Mouse (Mus musculus): ENCODE measurements at regions not wholly inside any gene's neighbourhood (a gene's known extent, or its start where the extent isn't known, plus 50 kb on each side); places are given as distances from the start of the nearest gene placed in this dataset.

- ATAC-seq (ENCODE audit: borderline replicate concordance, extremely low read depth, low FRiP score, low TSS enrichment) = no peak
- H3K27ac ChIP-seq = no peak overlapping the region
- no peaks in the 10 kb centered on the region for H3K9me3 ChIP-seq
- no peaks in the 10 kb centered on the region for H3K4me1 ChIP-seq
- WGBS = 83% methylated on average over 3 of the region's 3 CpGs
- H3K27me3 ChIP-seq = no peaks in the 10 kb centered on the region
- no peak overlapping the region for H3K9ac ChIP-seq
- H3K4me2 ChIP-seq = no peak overlapping the region
- no peak overlapping the region for H3K4me3 ChIP-seq
- H3K36me3 ChIP-seq = no peaks in the 10 kb centered on the region
Observed at GRCm38 (mm10) chr1:47854372-47854771, 961.7 kb upstream of the Slc39a10 start.

GRCm38 (mm10) chr1:47853911-47854310 is 961.3 kb upstream of the Slc39a10 start:
- no peaks in the 10 kb centered on the region for H3K4me1 ChIP-seq
- no peaks in the 10 kb centered on the region for H3K27me3 ChIP-seq
- WGBS = 79% methylated on average over 4 of the region's 4 CpGs
- H3K4me2 ChIP-seq = no peak overlapping the region
- no peaks in the 10 kb centered on the region for H3K9me3 ChIP-seq
- no peak for ATAC-seq (ENCODE audit: borderline replicate concordance, extremely low read depth, low FRiP score, low TSS enrichment)
- no peaks in the 10 kb centered on the region for H3K36me3 ChIP-seq
- H3K4me3 ChIP-seq = no peak overlapping the region
- no peak overlapping the region for H3K9ac ChIP-seq
- H3K27ac ChIP-seq = no peak overlapping the region

GRCm38 (mm10) chr1:47840811-47841210 is 948.2 kb upstream of the Slc39a10 start:
- Histone ChIP-seq H3K9me3 (no peaks in the 10 kb centered on the region), H3K36me3 (no peaks in the 10 kb centered on the region), H3K4me2 (no peak overlapping the region), H3K27ac (no peak overlapping the region), H3K4me3 (no peak overlapping the region), H3K9ac (no peak overlapping the region), H3K27me3 (no peaks in the 10 kb centered on the region), H3K4me1 (no peaks in the 10 kb centered on the region)
- 64% methylated on average over 2 of the region's 2 CpGs for WGBS
- ATAC-seq (ENCODE audit: borderline replicate concordance, extremely low read depth, low FRiP score, low TSS enrichment) = no peak

- ATAC-seq (ENCODE audit: borderline replicate concordance, extremely low read depth, low FRiP score, low TSS enrichment) = no peak
- Histone ChIP-seq H3K36me3 (no peaks in the 10 kb centered on the region), H3K9me3 (no peaks in the 10 kb centered on the region), H3K4me2 (no peak overlapping the region), H3K27me3 (no peaks in the 10 kb centered on the region), H3K4me1 (no peaks in the 10 kb centered on the region), H3K4me3 (no peak overlapping the region), H3K9ac (no peak overlapping the region), H3K27ac (no peak overlapping the region)
Observed at GRCm38 (mm10) chr1:47834072-47834471, 941.4 kb upstream of the Slc39a10 start.

- Histone ChIP-seq H3K4me3 (no peak overlapping the region), H3K4me1 (no peaks in the 10 kb centered on the region), H3K27ac (no peak overlapping the region), H3K27me3 (no peaks in the 10 kb centered on the region), H3K36me3 (no peaks in the 10 kb centered on the region), H3K4me2 (no peak overlapping the region), H3K9me3 (no peaks in the 10 kb centered on the region), H3K9ac (no peak overlapping the region)
- WGBS = 92% methylated on average over 6 of the region's 6 CpGs
- no peak for ATAC-seq (ENCODE audit: borderline replicate concordance, extremely low read depth, low FRiP score, low TSS enrichment)
Observed at GRCm38 (mm10) chr1:47827206-47827605, 934.6 kb upstream of the Slc39a10 start.

- ATAC-seq (ENCODE audit: borderline replicate concordance, extremely low read depth, low FRiP score, low TSS enrichment) = no peak
- 28% methylated on average over 7 of the region's 7 CpGs for WGBS
- no peaks in the 10 kb centered on the region for H3K9me3 ChIP-seq
Observed at GRCm38 (mm10) chr1:47809508-47809907, 916.9 kb upstream of the Slc39a10 start.

GRCm38 (mm10) chr1:47794763-47795162 is 902.1 kb upstream of the Slc39a10 start:
- Histone ChIP-seq H3K9me3 (no peaks in the 10 kb centered on the region), H3K4me2 (no peak overlapping the region), H3K4me3 (no peak overlapping the region), H3K9ac (no peak overlapping the region), H3K4me1 (no peaks in the 10 kb centered on the region), H3K27ac (no peak overlapping the region), H3K36me3 (no peaks in the 10 kb centered on the region), H3K27me3 (no peaks in the 10 kb centered on the region)
- peak; percentile 35; the same call in 1 of the 2 replicates for ATAC-seq (ENCODE audit: borderline replicate concordance, extremely low read depth, low FRiP score, low TSS enrichment)
- 36% methylated on average over 3 of the region's 3 CpGs for WGBS

More at GRCm38 (mm10) chr1:47809508-47809907, 916.9 kb upstream of the Slc39a10 start:
- H3K4me2 ChIP-seq = no peak overlapping the region
- H3K27me3 ChIP-seq = no peaks in the 10 kb centered on the region
- H3K4me3 ChIP-seq = no peak overlapping the region
- H3K36me3 ChIP-seq = no peaks in the 10 kb centered on the region
- H3K27ac ChIP-seq = no peak overlapping the region
- H3K4me1 ChIP-seq = no peaks in the 10 kb centered on the region
- no peak overlapping the region for H3K9ac ChIP-seq

Data from lung, embryonic 15.5 days (tissue).